Mouse (Mus musculus) thymus, postnatal 36 days (tissue): ENCODE data around the gene Lmf1.

Source experiments
- DNase-seq, 2 experiments: peaks; one replicate each; pipeline ENCODE4 v3.0.0; 2022; ENCODE audit warnings: mixed read lengths in 2 of 2

The Lmf1 gene

GRCm38 (mm10) chr17:25644761-25645160, 65.9 kb downstream of the Lmf1 start:
- no peak for DNase-seq

GRCm38 (mm10) chr17:25645661-25646060, 66.8 kb downstream of the Lmf1 start:
- DNase-seq, result no peak

GRCm38 (mm10) chr17:25647901-25648300, 69.0 kb downstream of the Lmf1 start:
- no peak for DNase-seq

DNA sequence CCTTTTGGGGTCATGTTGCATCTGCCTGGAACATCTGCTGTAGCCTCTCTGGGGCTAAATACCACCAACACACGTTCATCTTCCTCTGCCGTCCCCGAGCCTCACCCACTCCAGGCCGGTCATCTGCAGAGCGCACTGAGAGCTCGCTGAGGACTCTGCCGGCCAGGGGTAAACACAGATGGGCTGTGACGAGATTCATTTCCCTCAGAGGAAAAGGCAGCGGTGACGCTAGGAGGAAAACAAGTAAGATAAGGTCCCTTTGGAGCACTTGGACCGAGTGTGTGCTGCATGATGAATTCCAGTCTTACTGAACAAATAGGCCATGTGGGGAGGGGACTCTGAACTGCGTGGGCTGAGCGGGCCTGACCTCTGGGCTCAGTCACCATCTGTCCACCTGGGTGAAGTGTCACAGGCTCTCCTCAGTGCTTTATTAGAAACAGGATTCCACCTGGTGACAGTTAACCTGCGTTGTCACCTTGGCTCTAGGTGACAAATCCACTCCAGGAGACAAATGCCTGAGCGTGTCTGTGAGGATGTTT, 69.9 kb downstream of the Lmf1 start:
- no peak for DNase-seq

DNA sequence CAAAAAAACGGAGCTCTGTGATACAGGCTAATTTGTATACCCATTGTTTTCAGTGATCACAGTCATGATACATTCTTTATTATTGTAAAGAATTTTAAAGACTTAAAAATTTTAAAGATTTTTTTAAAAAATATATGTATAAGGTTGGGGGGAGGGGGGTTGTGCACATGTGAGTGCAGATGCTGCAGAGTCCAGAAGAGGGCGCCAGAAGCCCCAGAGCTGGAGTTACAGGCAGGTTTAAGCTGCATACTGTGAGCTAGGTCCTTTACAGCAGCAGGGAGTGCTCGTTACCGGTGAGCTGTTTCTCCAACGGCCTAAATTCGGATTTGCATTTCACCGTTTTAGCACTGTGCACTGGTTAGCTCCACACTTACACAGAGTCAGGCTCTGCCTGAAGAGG, 71.8 kb downstream of the Lmf1 start:
- DNase-seq, result no peak

DNA sequence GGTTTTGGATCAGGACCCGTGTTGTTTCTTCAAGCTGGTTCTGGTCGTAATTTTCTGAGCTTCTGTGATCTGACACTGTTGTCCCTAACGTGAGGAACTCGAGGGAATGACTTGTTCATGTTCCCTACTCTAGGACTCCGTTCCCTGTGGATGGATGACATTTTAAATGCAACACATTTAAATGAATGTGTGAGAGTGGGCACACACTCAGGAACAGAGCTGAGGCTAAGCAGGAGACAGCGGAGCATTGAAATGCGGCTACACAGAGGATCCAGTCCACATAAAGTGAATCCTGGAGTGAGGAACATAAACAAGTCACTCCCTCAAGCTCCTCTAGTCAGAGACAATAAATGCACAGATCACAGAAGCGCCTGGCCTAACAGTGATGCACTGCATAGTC, 73.4 kb downstream of the Lmf1 start:
- no peak for DNase-seq

DNA sequence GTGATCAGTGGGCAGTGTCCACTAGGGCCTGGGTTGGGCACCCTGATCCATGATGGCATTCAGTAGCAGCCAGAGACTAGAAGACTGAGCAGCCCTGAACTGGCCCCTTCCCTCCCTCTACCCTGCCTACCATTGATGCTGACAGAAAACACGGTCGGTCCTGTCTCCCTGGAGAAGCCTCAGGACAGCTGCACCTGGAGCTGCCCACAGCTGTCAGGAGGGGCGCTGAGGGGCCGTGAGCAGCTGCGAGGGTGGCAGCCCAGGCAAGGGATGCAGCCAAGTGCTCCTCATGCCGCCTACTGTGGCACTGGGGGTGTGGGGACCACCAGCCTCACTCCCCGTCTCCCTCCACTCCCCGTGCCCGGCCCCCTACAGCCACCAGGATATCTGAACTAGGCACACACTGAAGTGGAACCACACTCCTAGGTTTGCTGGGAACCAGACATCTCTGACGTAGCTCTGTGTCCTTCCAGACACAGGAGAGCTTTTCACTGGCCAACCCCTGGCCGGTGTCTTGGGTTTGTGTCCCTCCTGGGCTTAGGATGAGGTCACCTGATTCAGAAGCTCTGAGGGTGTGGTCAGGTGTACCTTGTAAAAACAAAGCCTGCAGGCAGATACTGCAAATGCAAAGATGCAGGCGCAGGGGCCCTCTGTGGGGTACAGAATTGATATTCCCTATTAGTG, 77.4 kb downstream of the Lmf1 start:
- DNase-seq, result no peak

DNA sequence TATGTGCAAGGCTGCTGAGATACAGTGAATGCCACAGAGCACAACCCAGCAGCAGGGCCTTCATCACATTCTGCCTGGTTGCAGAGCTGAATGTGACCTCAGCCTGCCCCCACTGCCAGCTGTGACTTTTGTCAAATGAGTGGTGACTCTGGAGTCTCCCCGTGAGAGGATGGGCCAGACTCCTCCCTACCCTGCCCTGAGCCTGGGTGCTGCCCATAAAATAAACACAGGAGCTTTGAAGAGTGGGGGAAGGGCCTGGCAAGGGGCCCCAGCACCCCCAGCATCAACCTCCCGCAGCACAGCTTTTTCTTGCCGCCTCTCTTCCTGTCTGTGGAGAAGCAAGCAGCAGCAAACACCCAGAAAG, 77.9 kb downstream of the Lmf1 start:
- peak; percentile 9 to 32 for DNase-seq

DNA sequence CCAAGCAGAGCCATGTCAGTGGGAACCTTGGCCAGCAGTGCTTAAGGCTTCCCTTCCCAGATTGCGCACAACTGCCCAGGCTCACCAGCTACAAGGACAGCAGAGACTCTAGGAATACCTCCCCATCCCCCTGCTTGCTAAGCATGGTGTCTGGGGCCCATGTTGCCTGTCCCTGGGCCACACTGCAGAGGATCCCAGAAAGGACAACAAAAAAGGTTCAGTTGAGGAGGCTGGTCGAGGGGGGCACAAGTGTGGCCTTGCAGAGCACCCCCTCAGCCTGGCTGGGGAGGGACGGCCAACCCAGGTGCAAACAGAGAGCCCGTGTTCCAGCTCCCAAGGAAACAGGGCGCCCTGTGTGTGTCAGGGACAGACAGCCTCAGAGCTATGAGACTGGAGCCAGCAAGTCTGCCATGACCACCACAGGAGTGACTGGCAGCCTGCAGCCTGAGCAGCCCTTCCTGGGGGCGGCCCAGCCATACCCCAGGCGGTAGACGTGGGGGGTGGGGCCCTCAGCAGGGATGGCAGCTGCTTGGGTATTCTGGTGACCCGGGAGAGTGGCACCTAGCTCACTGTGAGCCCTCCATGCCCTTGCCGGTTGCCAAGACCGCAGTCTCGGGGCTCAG, 84.4 kb downstream of the Lmf1 start:
- no peak for DNase-seq

GRCm38 (mm10) chr17:25665485-25665884, 86.6 kb downstream of the Lmf1 start:
- DNase-seq, result no peak

GRCm38 (mm10) chr17:25665891-25666290, 87.0 kb downstream of the Lmf1 start:
- no peak for DNase-seq

- DNase-seq, result no peak
These were observed 89.7 kb downstream of the Lmf1 start for GRCm38 (mm10) chr17:25668481-25669055.

GRCm38 (mm10) chr17:25672982-25673381, 94.1 kb downstream of the Lmf1 start:
- no peak for DNase-seq

DNA sequence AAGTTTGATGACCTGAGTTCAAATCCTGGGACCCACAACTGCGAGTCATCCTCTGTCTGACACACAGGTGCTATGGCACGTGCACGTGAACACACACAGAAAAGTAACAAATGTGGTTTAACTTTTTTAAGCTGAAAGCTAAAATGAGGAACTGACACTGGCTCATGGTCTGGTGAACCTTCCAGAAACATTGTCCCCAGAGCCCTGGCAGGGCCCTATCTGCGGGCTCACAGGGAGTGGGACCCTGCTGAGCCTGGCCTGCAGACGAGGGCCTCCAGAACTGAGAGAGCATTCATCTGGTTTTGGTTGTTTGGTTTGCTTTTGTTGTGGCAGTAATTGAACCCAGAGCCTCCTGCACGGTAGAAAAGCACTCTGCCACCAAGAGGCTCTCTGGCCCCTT, 99.1 kb downstream of the Lmf1 start:
- DNase-seq, result no peak

GRCm38 (mm10) chr17:25679818-25680217, 100.9 kb downstream of the Lmf1 start:
- no peak for DNase-seq

DNA sequence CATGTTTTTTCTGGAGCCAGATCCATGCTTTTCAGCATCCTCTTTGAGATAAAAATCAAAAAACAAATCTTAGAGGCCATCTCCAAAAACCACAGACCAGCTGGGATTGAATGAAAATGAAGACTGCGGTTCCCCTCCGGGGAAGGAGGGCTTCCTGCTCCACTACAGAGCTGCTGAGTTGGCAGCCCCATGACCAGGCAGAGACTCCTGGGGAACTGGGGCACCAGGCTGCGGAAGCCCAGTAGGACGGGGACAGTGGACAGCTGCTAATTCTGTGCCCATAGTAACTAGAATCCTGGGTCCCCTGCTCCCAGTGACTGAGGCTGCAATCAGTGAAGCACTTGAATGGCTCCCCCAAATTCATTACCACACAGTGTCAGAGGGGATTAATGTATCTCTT, 102.8 kb downstream of the Lmf1 start:
- no peak for DNase-seq

DNA sequence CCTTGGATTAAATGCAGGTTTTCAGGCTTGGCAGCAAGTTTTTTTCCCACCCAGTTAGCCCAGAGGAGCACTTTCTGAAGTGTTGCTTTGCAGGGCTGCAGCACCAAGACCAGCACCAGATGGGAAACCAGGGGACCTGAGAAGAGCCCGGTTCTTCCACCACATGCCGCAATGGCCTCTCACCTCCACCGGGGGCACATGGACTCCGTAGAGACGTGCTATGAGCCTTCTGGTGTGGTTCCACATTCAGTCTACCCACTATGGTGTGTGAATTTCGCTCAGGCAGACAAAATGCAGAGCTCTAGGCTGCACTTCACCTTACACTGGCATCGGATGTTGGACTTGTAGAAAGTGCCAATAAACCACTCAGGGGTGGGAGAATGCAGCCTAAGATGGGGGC, 107.4 kb downstream of the Lmf1 start:
- DNase-seq, result no peak

DNA sequence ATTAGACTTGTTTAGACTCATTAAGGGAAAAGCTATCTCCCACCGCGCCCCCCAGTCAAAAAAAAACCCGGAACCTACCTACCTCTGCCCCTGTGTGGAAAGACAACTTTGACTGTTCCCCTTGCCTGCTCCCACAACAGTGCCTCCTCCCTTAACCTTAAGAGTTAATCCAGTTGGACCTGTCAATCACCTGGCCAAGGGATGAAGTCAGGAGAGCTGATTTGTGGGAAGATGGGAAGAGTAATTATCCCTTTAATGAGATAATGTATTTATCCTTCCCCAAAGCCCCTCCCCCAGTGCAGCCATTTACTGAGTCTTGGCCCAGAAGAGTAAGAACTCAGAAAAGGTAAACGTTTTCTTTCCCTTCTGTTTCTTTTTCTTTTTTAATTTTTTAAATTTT, 110.0 kb downstream of the Lmf1 start:
- no peak for DNase-seq

DNA sequence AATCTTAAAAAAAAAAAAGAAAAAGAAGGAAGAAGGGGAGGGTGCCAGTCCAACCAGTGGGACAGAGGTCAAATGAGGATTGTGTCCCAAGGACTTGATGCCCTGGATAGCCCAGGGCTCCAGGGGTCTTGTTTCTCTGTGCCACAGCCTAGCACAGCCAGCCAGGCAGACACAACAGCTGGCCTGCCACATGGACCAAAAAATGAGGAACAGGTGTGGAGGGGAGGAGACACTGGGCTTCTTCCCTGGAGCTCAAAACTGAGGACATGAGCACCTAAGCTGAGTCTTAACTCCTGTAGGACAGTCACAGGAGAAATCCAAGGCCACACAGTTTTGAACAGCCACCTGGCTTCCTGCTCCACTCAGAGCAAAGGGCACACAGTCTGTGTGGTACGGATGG, 117.4 kb downstream of the Lmf1 start:
- DNase-seq, result no peak

DNA sequence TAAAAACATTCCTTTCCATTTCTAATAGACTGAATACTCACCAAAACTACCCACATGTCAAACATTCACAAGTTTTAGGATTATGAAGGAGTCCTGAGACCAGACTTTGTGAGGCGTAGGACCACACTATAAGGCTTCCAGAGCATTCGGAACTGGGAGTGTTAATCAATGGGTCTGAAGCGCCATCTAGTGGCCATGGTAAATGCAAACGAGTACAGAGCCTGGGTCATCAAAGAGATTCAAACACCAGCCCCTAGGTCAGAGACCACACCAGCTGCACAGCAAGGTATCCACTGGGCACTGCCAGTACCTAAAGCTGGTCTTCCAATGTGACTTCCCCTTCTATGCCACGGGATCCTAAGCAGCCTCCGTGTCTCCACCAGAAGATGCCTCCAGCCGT, 119.6 kb downstream of the Lmf1 start:
- peak; percentile 54 to 56 for DNase-seq

DNA sequence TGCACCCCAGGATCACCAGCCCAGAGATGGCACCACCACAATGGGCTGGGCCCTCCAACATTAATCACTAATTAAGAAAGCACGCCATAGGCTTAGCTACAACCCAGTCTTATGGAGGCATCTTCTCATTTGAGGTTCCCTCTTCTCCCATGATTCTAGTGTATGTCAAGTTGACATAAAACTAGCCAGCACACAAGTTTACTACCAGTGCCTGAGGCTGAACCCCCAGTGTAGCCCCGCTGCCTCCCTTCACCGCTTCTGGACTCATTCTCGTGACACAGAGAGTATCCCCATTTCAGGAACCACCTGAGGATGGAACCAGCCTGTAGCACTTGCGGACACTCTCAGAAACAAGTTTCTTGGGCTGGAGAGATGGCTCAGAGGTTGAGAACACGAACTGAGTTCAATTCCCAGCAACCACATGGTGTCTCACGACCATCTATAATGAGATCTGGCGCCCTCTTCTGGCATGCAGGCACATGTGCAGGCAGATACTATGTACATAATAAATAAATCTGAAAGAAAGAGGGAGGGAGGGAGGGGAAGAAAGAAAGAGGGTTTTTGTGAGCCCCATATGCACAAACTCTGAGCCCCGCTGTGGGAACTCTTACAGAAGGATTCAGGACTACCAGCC, 122.1 kb downstream of the Lmf1 start:
- DNase-seq, result no peak

- no peak for DNase-seq
These were observed 131.1 kb downstream of the Lmf1 start for GRCm38 (mm10) chr17:25709994-25710393.

DNA sequence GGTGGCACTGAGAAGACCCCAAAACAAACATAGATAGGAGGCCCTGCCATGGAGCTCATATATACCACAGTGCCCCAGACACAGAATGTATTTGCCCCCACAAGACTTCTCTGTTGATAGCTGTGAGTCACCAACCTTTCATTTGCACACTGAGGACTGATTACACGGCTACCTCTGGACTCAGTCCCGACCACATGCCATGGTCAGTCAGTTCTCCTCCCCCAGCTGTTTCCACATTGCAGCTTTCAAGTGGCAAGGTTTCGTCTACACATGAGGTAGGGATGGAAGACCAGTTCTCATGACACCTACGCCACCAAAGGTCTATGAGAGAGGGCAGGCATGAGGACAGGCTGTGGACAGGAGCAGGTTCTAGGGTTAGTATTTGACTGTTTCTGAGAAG, 132.3 kb downstream of the Lmf1 start:
- DNase-seq, result no peak
